In the genomic region with DNA sequence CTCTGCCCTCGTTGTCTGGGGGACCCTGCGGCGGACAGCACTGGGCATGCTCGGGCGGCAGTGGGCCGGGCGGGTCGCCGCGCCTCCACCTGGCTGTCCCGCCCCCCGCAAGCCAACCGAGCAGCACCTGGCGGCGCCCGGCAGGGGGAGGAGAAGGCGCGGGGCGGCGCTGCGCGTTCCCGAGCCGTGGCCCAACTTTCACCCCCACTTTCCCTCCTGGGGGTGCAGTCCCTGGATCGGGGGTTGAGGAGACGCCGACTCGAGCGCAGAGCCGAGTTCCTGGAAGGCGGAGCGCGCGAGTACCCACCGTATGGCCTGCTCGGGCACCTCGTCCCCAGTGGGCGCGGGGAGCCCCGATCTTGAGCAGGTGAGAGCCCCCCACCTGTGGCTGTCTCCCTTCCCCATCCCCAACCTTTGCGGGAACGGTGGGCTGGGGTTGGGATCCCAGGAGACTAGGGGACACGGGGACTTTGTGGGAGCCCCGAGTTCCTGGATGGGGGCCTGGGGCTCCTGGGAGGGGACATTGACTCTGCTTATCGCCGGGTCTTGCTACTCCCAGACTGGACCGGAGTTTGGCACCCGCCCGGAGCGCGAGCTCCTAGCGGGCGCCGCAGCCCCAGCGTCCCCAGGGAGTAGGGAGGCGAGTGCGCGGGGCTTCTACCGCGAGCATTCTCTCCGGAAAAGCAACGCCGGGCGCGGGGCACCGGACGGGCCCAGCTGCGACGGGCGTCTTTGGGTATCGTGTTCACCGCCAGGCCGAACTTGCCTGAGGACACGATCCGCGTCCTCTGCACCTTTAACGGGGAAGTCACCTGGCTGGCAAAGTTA, we compare ENCODE assay signal across 8 mouse cellular contexts. TPM values are rescaled to one million over a fixed set of nuclear protein-coding genes. Genes with fewer than 3 reads are reported as not detected.
DNase-seq lines count a peak whose midpoint lies in the region; ATAC-seq and TF ChIP-seq lines count a peak whose summit lies in the region.

TSS of gene Ank3 (plus strand) at position 11 of the 828 bp plus-strand sequence.

- H3K27me3 ChIP-seq in kidney, adult 2 months (replicated peaks; ENCODE audit: control insufficient read depth, insufficient read depth, low read length), result no peaks in the 10 kb centered on the region
- H3K27me3 ChIP-seq in liver, embryonic 13.5 days, result peaks cover 49% of the 10 kb centered on the region
- H3K27me3 ChIP-seq in neural tube, embryonic 13.5 days, result peaks cover 70% of the 10 kb centered on the region

- H3K4me2 ChIP-seq in liver, embryonic 13.5 days, result peak within 1 kb of the TSS; percentile 72
- H3K4me2 ChIP-seq in neural tube, embryonic 13.5 days, result peak within 1 kb of the TSS; percentile 97

- no peak for TF ChIP-seq CTCF in kidney, adult 2 months (conservative IDR thresholded peaks at IDR 0.05; ENCODE audit: insufficient read depth, insufficient read length, low read depth, low read length)

- 0 out of 2 replicates have a peak, but pooled peaks have one; percentile 33 for ATAC-seq in common myeloid progenitor, adult 5-6 weeks (replicated peaks; ENCODE audit: low read depth, poor library complexity, severe bottlenecking)
- ATAC-seq in granulocyte monocyte progenitor cell, adult 5-6 weeks (replicated peaks; ENCODE audit: poor library complexity, severe bottlenecking), result peak; percentile 55; the same call in 1 of the 2 replicates
- ATAC-seq in liver, embryonic 13.5 days (ENCODE audit: low read depth), result no peak
- ATAC-seq in neural tube, embryonic 13.5 days (ENCODE audit: low read depth), result peak; percentile 71

- H3K9me3 ChIP-seq in liver, embryonic 13.5 days (replicated peaks), result no peaks in the 10 kb centered on the region
- H3K9me3 ChIP-seq in neural tube, embryonic 13.5 days, result no peaks in the 10 kb centered on the region

- H3K4me3 ChIP-seq in kidney, adult 2 months (ENCODE audit: insufficient read depth, low read depth, low read length), result peak within 1 kb of the TSS; percentile 68
- peak within 1 kb of the TSS; percentile 57 for H3K4me3 ChIP-seq in liver, embryonic 13.5 days (replicated peaks)
- H3K4me3 ChIP-seq in neural tube, embryonic 13.5 days, result peak within 1 kb of the TSS; percentile 63

- H3K4me1 ChIP-seq in kidney, adult 2 months (ENCODE audit: control insufficient read depth, insufficient read depth, low read length), result no peaks in the 10 kb centered on the region
- peaks cover 3% of the 10 kb centered on the region; the same call in 1 of the 2 replicates for H3K4me1 ChIP-seq in liver, embryonic 13.5 days (replicated peaks)
- peaks cover 28% of the 10 kb centered on the region for H3K4me1 ChIP-seq in neural tube, embryonic 13.5 days (replicated peaks)

- TF ChIP-seq POLR2A in kidney, adult 2 months (IDR thresholded peaks at IDR 0.05; ENCODE audit: low read depth, low read length), result no peak

- no peak for DNase-seq in frontal cortex, adult 2 months (ENCODE audit: extremely low spot score in 1 of 2, low spot score in 1 of 2)
- no peak for DNase-seq in frontal cortex, postnatal 36 days (ENCODE audit: low spot score in 2 of 2)
- DNase-seq in kidney, adult 2 months, result peak; percentile 66
- DNase-seq in liver, embryonic 13.5 days, result no peak
- DNase-seq in MN1 (ENCODE audit: low spot score), result no peak

- H3K27ac ChIP-seq in kidney, adult 2 months (ENCODE audit: insufficient read depth, low read depth, low read length), result peak within 1 kb of the TSS; percentile 63
- no peak within 1 kb of the TSS for H3K27ac ChIP-seq in liver, embryonic 13.5 days
- no peak within 1 kb of the TSS for H3K27ac ChIP-seq in neural tube, embryonic 13.5 days (replicated peaks)

- H3K9ac ChIP-seq in liver, embryonic 13.5 days, result peak within 1 kb of the TSS; percentile 36; the same call in 1 of the 2 replicates
- peak within 1 kb of the TSS; percentile 66 for H3K9ac ChIP-seq in neural tube, embryonic 13.5 days

- WGBS in kidney, adult 2 months, result under 1% methylated on average over 65 of the region's 77 CpGs
- 2% methylated on average over 71 of the region's 77 CpGs for WGBS in liver, embryonic 13.5 days (ENCODE audit: insufficient replicate concordance)
- under 1% methylated on average over 72 of the region's 77 CpGs for WGBS in neural tube, embryonic 13.5 days

- no peaks in the 10 kb centered on the region for H3K36me3 ChIP-seq in kidney, adult 2 months (ENCODE audit: control insufficient read depth, insufficient read depth, low read length)
- no peaks in the 10 kb centered on the region for H3K36me3 ChIP-seq in liver, embryonic 13.5 days
- H3K36me3 ChIP-seq in neural tube, embryonic 13.5 days, result no peaks in the 10 kb centered on the region

RNA-seq across cellular contexts. Expression of gene Ank3, which starts in this region (rescaled TPM):
- polyA plus RNA-seq in frontal cortex, adult 2 months (2012; rRNA removed), result 159 and 173 TPM in 2 replicates
- total RNA-seq in common myeloid progenitor, adult 5-6 weeks (2017), result 0.50 and 1.2 TPM in 2 replicates
- not detected in 2 replicates for total RNA-seq in granulocyte monocyte progenitor cell, adult 5-6 weeks (2014; fragmentation: Nextera tagmentation)
- 0.05 and 0.39 TPM in 2 replicates for total RNA-seq in granulocyte monocyte progenitor cell, adult 5-6 weeks (2017)
- polyA plus RNA-seq in kidney, adult 2 months (2012; rRNA removed), result 37.3 and 39.1 TPM in 2 replicates
- 5.6 and 7.0 TPM in 2 replicates for polyA plus RNA-seq in liver, embryonic 13.5 days (2015; fragmentation: Nextera tagmentation; extraction: Ambion mirVana)
- polyA plus RNA-seq in neural tube, embryonic 13.5 days (2015; fragmentation: Nextera tagmentation; extraction: Ambion mirVana), result 104 TPM in 2 replicates

Comparison
In these comparisons a context has a peak if more than half of its experiments do, and no peak if none do; other contexts are left out.
1. Peak in ATAC-seq in granulocyte monocyte progenitor cell, adult 5-6 weeks; RNA of the gene not detected or under 1 TPM.